Mouse (Mus musculus): Measurements from ENCODE around the gene Mtx1.

Mtx1 gene

GRCm38 (mm10) chr3:89226900-89227299 is at the start of gene Mtx1:
Gene Mtx1, minus strand, starts transcription at chr3:89227088.
- DNase-seq (ENCODE audit: low spot score in 2 of 2) = no peak

GRCm38 (mm10) chr3:89276061-89276460 is 49.2 kb upstream of the Mtx1 start:
- DNase-seq (ENCODE audit: low spot score in 2 of 2) = no peak

- no peak for DNase-seq (ENCODE audit: low spot score in 2 of 2)
Measured at GRCm38 (mm10) chr3:89271760-89272159, 44.9 kb upstream of the Mtx1 start.

- DNase-seq (ENCODE audit: low spot score in 2 of 2) = peak in 1 of 2 experiments; percentile 80
Measured at GRCm38 (mm10) chr3:89270891-89271290, 44.0 kb upstream of the Mtx1 start.

- DNase-seq (ENCODE audit: low spot score in 2 of 2) = peak in 1 of 2 experiments; percentile 79
Measured at GRCm38 (mm10) chr3:89270051-89270755, 43.3 kb upstream of the Mtx1 start, which contains the start of gene Slc50a1. Gene Slc50a1, minus strand, starts transcription at chr3:89270570.

- DNase-seq (ENCODE audit: low spot score in 2 of 2) = no peak
Measured at GRCm38 (mm10) chr3:89268916-89269315, 42.0 kb upstream of the Mtx1 start.

GRCm38 (mm10) chr3:89266439-89266893 is 39.6 kb upstream of the Mtx1 start:
- peak in 1 of 2 experiments; percentile 85 for DNase-seq (ENCODE audit: low spot score in 2 of 2)

- no peak for DNase-seq (ENCODE audit: low spot score in 2 of 2)
Measured at GRCm38 (mm10) chr3:89262417-89262816, 35.5 kb upstream of the Mtx1 start.

GRCm38 (mm10) chr3:89260211-89260610 is 33.3 kb upstream of the Mtx1 start:
- DNase-seq (ENCODE audit: low spot score in 2 of 2) = no peak

- DNase-seq (ENCODE audit: low spot score in 2 of 2) = no peak
Measured at GRCm38 (mm10) chr3:89259076-89259475, 32.2 kb upstream of the Mtx1 start, which contains the start of gene Dpm3. Gene Dpm3, plus strand, starts transcription at chr3:89259358.

GRCm38 (mm10) chr3:89256177-89256576 is 29.3 kb upstream of the Mtx1 start:
- no peak for DNase-seq (ENCODE audit: low spot score in 2 of 2)

- DNase-seq (ENCODE audit: low spot score in 2 of 2) = no peak
Measured at GRCm38 (mm10) chr3:89254994-89255393, 28.1 kb upstream of the Mtx1 start.

GRCm38 (mm10) chr3:89251365-89251895 is 24.5 kb upstream of the Mtx1 start:
- DNase-seq (ENCODE audit: low spot score in 2 of 2) = no peak

- no peak for DNase-seq (ENCODE audit: low spot score in 2 of 2)
Measured at GRCm38 (mm10) chr3:89250435-89251040, 23.6 kb upstream of the Mtx1 start.

GRCm38 (mm10) chr3:89247466-89247865 is 20.6 kb upstream of the Mtx1 start:
- no peak for DNase-seq (ENCODE audit: low spot score in 2 of 2)

GRCm38 (mm10) chr3:89246261-89247100 is 19.6 kb upstream of the Mtx1 start, which contains the start of gene Trim46:
Gene Trim46, minus strand, starts transcription at chr3:89246309.
- peak; percentile 85 to 92 for DNase-seq (ENCODE audit: low spot score in 2 of 2)

GRCm38 (mm10) chr3:89245688-89246171 is 18.8 kb upstream of the Mtx1 start, which contains the start of gene Krtcap2:
Gene Krtcap2, plus strand, starts transcription at chr3:89245966.
- DNase-seq (ENCODE audit: low spot score in 2 of 2) = peak; percentile 66 to 78

- DNase-seq (ENCODE audit: low spot score in 2 of 2) = peak; percentile 50 to 60
Measured at GRCm38 (mm10) chr3:89244982-89245687, 18.2 kb upstream of the Mtx1 start.

- DNase-seq (ENCODE audit: low spot score in 2 of 2) = no peak
Measured at GRCm38 (mm10) chr3:89244158-89244981, 17.5 kb upstream of the Mtx1 start.

- no peak for DNase-seq (ENCODE audit: low spot score in 2 of 2)
Measured at GRCm38 (mm10) chr3:89243609-89244008, 16.7 kb upstream of the Mtx1 start.

Data from left cerebral cortex, adult 9 months (tissue).